Mouse (Mus musculus) embryonic fibroblast, embryonic 13.5 days (primary cell): ENCODE results near the gene Pskh1.

ENCODE experiments used
- CTCF ChIP-seq: IDR thresholded peaks from 2 replicates; pipeline ENCODE4 v1.5.1; 2011; ENCODE audit warnings: mild to moderate bottlenecking, control low read depth, low read length, moderate library complexity, borderline replicate concordance; ENCODE audit not compliant: insufficient read depth
- POLR2A ChIP-seq: IDR thresholded peaks from 2 replicates; pipeline ENCODE4 v1.6.1; 2011; ENCODE audit warnings: low read depth, mild to moderate bottlenecking, control low read depth, low read length, moderate library complexity

DNA sequence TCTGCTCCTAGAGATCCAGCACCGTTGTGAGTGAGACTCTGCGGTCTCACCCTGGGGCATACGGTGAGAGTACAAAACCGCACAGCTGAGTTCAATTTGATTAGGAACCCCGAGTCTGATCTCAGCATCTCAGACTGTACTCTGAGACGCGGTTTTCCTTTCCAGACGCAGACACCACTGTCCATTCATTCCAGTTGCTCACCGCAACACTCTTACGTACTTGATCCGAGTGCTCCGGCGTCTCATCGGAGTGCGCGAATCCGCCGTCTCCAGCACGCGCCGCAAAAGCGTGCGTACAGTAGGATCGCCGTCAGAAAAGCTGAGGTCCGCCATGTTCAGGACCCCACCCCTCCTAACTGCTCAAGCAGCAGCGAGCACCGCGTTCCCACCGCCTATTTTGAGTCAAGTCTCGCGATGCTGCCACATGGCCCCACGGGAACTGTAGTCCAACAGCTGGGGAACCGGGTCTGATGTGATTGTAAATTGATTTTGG, 48.5 kb upstream of the Pskh1 start:
- no peak for TF ChIP-seq CTCF
- TF ChIP-seq POLR2A, result peak; percentile 99
